Mouse (Mus musculus) thymus, adult 2 months (tissue): Measurements from ENCODE around the gene Sh3bp4.

ENCODE experiments used
- CTCF ChIP-seq: fragments of 200-500 bp; IDR thresholded peaks from 2 replicates; pipeline ENCODE4 v1.5.1; 2012; ENCODE audit warnings: mild to moderate bottlenecking, control low read depth, low read length, moderate library complexity, borderline replicate concordance; ENCODE audit not compliant: control insufficient read depth, poor library complexity, insufficient read depth; ENCODE audit errors: extremely low read depth
- POLR2A ChIP-seq: fragments of 200-500 bp; IDR thresholded peaks from 2 replicates; pipeline ENCODE4 v1.6.1; 2012; ENCODE audit warnings: mild to moderate bottlenecking, low read length, control low read depth, moderate library complexity; ENCODE audit not compliant: control insufficient read depth, poor library complexity, insufficient read depth; ENCODE audit errors: extremely low read depth

DNA sequence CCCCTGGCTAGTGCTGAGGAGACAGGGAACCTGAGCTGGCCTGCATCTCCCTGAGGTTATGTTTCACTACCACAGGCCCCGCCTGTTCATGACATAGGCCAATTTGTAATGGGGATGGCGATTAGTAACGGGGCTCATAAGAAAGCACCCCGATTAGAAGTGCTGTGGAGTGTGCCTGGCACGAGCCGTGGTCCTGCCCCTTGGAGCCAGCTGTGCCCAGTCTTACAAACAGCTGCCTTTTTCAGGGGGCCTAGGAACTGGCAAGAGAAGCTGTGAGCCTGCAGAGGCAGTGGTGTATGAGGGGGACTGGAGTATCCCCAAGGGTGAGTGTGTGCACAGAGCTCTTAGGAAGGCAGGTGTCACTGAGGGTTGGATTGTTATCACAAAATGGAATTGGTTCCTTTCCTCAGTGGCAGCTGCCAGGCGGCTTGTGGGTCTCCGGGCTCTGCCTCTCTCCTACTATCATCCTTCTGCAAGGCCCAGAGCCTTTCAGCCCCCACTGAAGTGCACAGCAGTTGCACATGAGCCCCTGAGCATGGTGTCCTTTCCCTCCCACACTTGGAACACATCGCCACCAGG, 16.4 kb downstream of the Sh3bp4 start:
- TF ChIP-seq CTCF (no peak), POLR2A (no peak)
